Mouse (Mus musculus) neural tube, embryonic 14.5 days (tissue): ENCODE data around the gene Bcl9. TPM values are rescaled to one million over a fixed set of nuclear protein-coding genes. Genes with fewer than 3 reads are reported as not detected.

Experiments used
- ATAC-seq: fragments of 200-750 bp; cut with Nextera tagmentation; 2 replicates; pipeline ENCODE4 v1.8.0; 2017; ENCODE audit warnings: low read depth, mild to moderate bottlenecking, moderate TSS enrichment, moderate library complexity
- H3K27ac ChIP-seq: fragments of 300-500 bp; sonication (generic); 2 replicates; pipeline ENCODE4 v1.5.1; 2014; ENCODE audit warnings: low read depth, mild to moderate bottlenecking, control low read depth, low read length, moderate library complexity, mixed read lengths
- H3K27me3 ChIP-seq: fragments of 300-500 bp; sonication (generic); 2 replicates; pipeline ENCODE4 v1.6.1; 2014; ENCODE audit warnings: low read length; ENCODE audit not compliant: control insufficient read depth, insufficient read depth
- H3K36me3 ChIP-seq: fragments of 300-500 bp; sonication (generic); 2 replicates; pipeline ENCODE4 v1.6.1; 2014; ENCODE audit warnings: low read length, mixed read lengths; ENCODE audit not compliant: control insufficient read depth, insufficient read depth
- H3K4me1 ChIP-seq: fragments of 300-500 bp; sonication (generic); 2 replicates; pipeline ENCODE4 v1.6.1; 2014; ENCODE audit warnings: low read length; ENCODE audit not compliant: control insufficient read depth, insufficient read depth
- H3K4me2 ChIP-seq: fragments of 300-500 bp; sonication (generic); 2 replicates; pipeline ENCODE4 v1.6.1; 2014; ENCODE audit warnings: mild to moderate bottlenecking, low read depth, low read length, control low read depth
- H3K4me3 ChIP-seq: fragments of 300-500 bp; sonication (generic); 2 replicates; pipeline ENCODE4 v1.5.1; 2014; ENCODE audit warnings: low read depth, low read length, control low read depth, mixed read lengths
- H3K9ac ChIP-seq: fragments of 300-500 bp; sonication (generic); replicated peaks from 2 replicates; pipeline ENCODE4 v1.6.1; 2014; ENCODE audit warnings: low read depth, mild to moderate bottlenecking, control low read depth, low read length, mixed read lengths
- H3K9me3 ChIP-seq: fragments of 300-500 bp; sonication (generic); 2 replicates; pipeline ENCODE4 v1.6.1; 2016; ENCODE audit warnings: low read length; ENCODE audit not compliant: control insufficient read depth
- whole genome bisulfite sequencing: fragments of 180-500 bp; shearing (Covaris S2); extraction: QIAGEN DNeasy Blood & Tissue Kit; methylation state at CpG from one replicate; pipeline ENCODE4 v1.1.7; 2014; 5-methylcytosine and 5-hydroxymethylcytosine counted together
- polyA plus RNA-seq: library from polyadenylated mRNA; unstranded; fragments of >200 nt; fragmentation: Nextera tagmentation; extraction: Ambion mirVana; gene quantifications from 2 replicates; pipeline ENCODE4 v1.2.1, GENCODE M21; 2014

The Bcl9 gene
- polyA plus RNA-seq, 1 experiment from 2014 or later: 60.7 TPM

- H3K9me3 ChIP-seq: no peaks in the 10 kb centered on the region
- no peak overlapping the region for H3K9ac ChIP-seq
- H3K4me3 ChIP-seq: no peak overlapping the region
- no peak for ATAC-seq
- no peak overlapping the region for H3K4me2 ChIP-seq
- H3K27me3 ChIP-seq: no peaks in the 10 kb centered on the region
- H3K27ac ChIP-seq: no peak overlapping the region
- no peaks in the 10 kb centered on the region for H3K36me3 ChIP-seq
- H3K4me1 ChIP-seq: no peaks in the 10 kb centered on the region; the same call in 1 of the 2 replicates
- WGBS: 14% methylated on average over 10 of the region's 10 CpGs
Observed at GRCm38 (mm10) chr3:97242629-97243167, 55.0 kb downstream of the Bcl9 start.

GRCm38 (mm10) chr3:97241826-97242225, 55.9 kb downstream of the Bcl9 start:
- Histone ChIP-seq H3K27me3 (no peaks in the 10 kb centered on the region), H3K4me3 (no peak overlapping the region), H3K4me2 (no peak overlapping the region), H3K27ac (no peak overlapping the region), H3K36me3 (no peaks in the 10 kb centered on the region), H3K9me3 (no peaks in the 10 kb centered on the region), H3K4me1 (no peaks in the 10 kb centered on the region; the same call in 1 of the 2 replicates), H3K9ac (no peak overlapping the region)
- no peak for ATAC-seq
- 27% methylated on average over 6 of the region's 6 CpGs for WGBS

GRCm38 (mm10) chr3:97239793-97240192, 57.9 kb downstream of the Bcl9 start:
- Histone ChIP-seq H3K9me3 (no peaks in the 10 kb centered on the region), H3K4me1 (no peaks in the 10 kb centered on the region; the same call in 1 of the 2 replicates), H3K36me3 (no peaks in the 10 kb centered on the region), H3K9ac (no peak overlapping the region), H3K4me2 (no peak overlapping the region), H3K4me3 (no peak overlapping the region), H3K27me3 (no peaks in the 10 kb centered on the region), H3K27ac (no peak overlapping the region)
- ATAC-seq: no peak
- 93% methylated on average over 6 of the region's 6 CpGs for WGBS

- H3K4me3 ChIP-seq: no peak overlapping the region
- H3K36me3 ChIP-seq: no peaks in the 10 kb centered on the region
- no peak overlapping the region for H3K27ac ChIP-seq
- H3K4me1 ChIP-seq: no peaks in the 10 kb centered on the region; the same call in 1 of the 2 replicates
- WGBS: 91% methylated on average over 5 of the region's 5 CpGs
- H3K4me2 ChIP-seq: no peak overlapping the region
- no peak for ATAC-seq
- H3K9ac ChIP-seq: no peak overlapping the region
- no peaks in the 10 kb centered on the region for H3K27me3 ChIP-seq
- H3K9me3 ChIP-seq: no peaks in the 10 kb centered on the region
Observed at GRCm38 (mm10) chr3:97239316-97239715, 58.4 kb downstream of the Bcl9 start.

GRCm38 (mm10) chr3:97238521-97238920, 59.2 kb downstream of the Bcl9 start:
- H3K36me3 ChIP-seq: no peaks in the 10 kb centered on the region
- WGBS: 82% methylated on average over 2 of the region's 2 CpGs
- ATAC-seq: no peak
- no peak overlapping the region for H3K9ac ChIP-seq
- H3K9me3 ChIP-seq: no peaks in the 10 kb centered on the region
- H3K4me1 ChIP-seq: no peaks in the 10 kb centered on the region
- H3K27ac ChIP-seq: no peak overlapping the region
- H3K27me3 ChIP-seq: no peaks in the 10 kb centered on the region
- H3K4me2 ChIP-seq: no peak overlapping the region
- no peak overlapping the region for H3K4me3 ChIP-seq

- no peaks in the 10 kb centered on the region for H3K4me1 ChIP-seq
- no peaks in the 10 kb centered on the region for H3K36me3 ChIP-seq
- no peak for ATAC-seq
- no peak overlapping the region for H3K4me2 ChIP-seq
- no peaks in the 10 kb centered on the region for H3K27me3 ChIP-seq
- H3K9ac ChIP-seq: no peak overlapping the region
- no peak overlapping the region for H3K4me3 ChIP-seq
- WGBS: 90% methylated on average over 2 of the region's 2 CpGs
- no peak overlapping the region for H3K27ac ChIP-seq
- H3K9me3 ChIP-seq: no peaks in the 10 kb centered on the region
Observed at GRCm38 (mm10) chr3:97237403-97237802, 60.3 kb downstream of the Bcl9 start.

- no peak for ATAC-seq
- H3K36me3 ChIP-seq: no peaks in the 10 kb centered on the region
- no peaks in the 10 kb centered on the region for H3K4me1 ChIP-seq
- H3K9ac ChIP-seq: no peak overlapping the region
- no peak overlapping the region for H3K27ac ChIP-seq
- H3K27me3 ChIP-seq: no peaks in the 10 kb centered on the region
- no peak overlapping the region for H3K4me2 ChIP-seq
- H3K9me3 ChIP-seq: no peaks in the 10 kb centered on the region
- 87% methylated on average over 14 of the region's 14 CpGs for WGBS
- no peak overlapping the region for H3K4me3 ChIP-seq
Observed at GRCm38 (mm10) chr3:97234797-97235196, 62.9 kb downstream of the Bcl9 start.

GRCm38 (mm10) chr3:97232328-97232727, 65.4 kb downstream of the Bcl9 start:
- Histone ChIP-seq H3K4me1 (peaks cover 7% of the 10 kb centered on the region; the same call in 1 of the 2 replicates), H3K4me3 (no peak overlapping the region), H3K4me2 (no peak overlapping the region), H3K9ac (no peak overlapping the region), H3K27ac (no peak overlapping the region), H3K9me3 (no peaks in the 10 kb centered on the region), H3K36me3 (no peaks in the 10 kb centered on the region), H3K27me3 (no peaks in the 10 kb centered on the region)
- ATAC-seq: no peak
- WGBS: 90% methylated on average over 3 of the region's 3 CpGs

GRCm38 (mm10) chr3:97231857-97232256, 65.9 kb downstream of the Bcl9 start:
- no peak overlapping the region for H3K4me2 ChIP-seq
- no peaks in the 10 kb centered on the region for H3K9me3 ChIP-seq
- 90% methylated on average over 9 of the region's 9 CpGs for WGBS

More at GRCm38 (mm10) chr3:97231857-97232256, 65.9 kb downstream of the Bcl9 start:
- H3K27ac ChIP-seq: no peak overlapping the region
- no peak for ATAC-seq
- H3K36me3 ChIP-seq: no peaks in the 10 kb centered on the region
- H3K4me3 ChIP-seq: no peak overlapping the region
- no peak overlapping the region for H3K9ac ChIP-seq
- H3K27me3 ChIP-seq: no peaks in the 10 kb centered on the region
- H3K4me1 ChIP-seq: peaks cover 7% of the 10 kb centered on the region; the same call in 1 of the 2 replicates
